Mouse (Mus musculus) heart, embryonic 14.5 days (tissue): ENCODE data around the gene Klf3. TPM values are rescaled to one million over a fixed set of nuclear protein-coding genes. Genes with fewer than 3 reads are reported as not detected.

Experiments used
- ATAC-seq: fragments of 200-750 bp; cut with Nextera tagmentation; 2 replicates; pipeline ENCODE4 v1.8.0; 2017; ENCODE audit warnings: low read depth, moderate TSS enrichment; ENCODE audit not compliant: insufficient number of reproducible peaks, insufficient read depth, low FRiP score
- H3K27ac ChIP-seq, 2 experiments: fragments of 200-500 bp in 1 of 2; fragments of 300-500 bp in 1 of 2; sonication (generic) in 1 of 2; replicated peaks in 1 of 2; 2 replicates each; pipeline ENCODE4 v1.5.1; 2012 to 2014; ENCODE audit warnings: low read depth in 2 of 2, low read length in 2 of 2, control low read depth in 1 of 2, mild to moderate bottlenecking in 1 of 2, mixed read lengths in 1 of 2; ENCODE audit not compliant: control insufficient read depth in 1 of 2, insufficient read depth in 1 of 2
- H3K27me3 ChIP-seq: fragments of 300-500 bp; sonication (generic); 2 replicates; pipeline ENCODE4 v1.6.1; 2014; ENCODE audit warnings: mild to moderate bottlenecking, low read length, control low read depth; ENCODE audit not compliant: control insufficient read depth, insufficient read depth
- H3K36me3 ChIP-seq: fragments of 300-500 bp; sonication (generic); 2 replicates; pipeline ENCODE4 v1.6.1; 2014; ENCODE audit warnings: mild to moderate bottlenecking, control low read depth, low read length, mixed read lengths; ENCODE audit not compliant: control insufficient read depth, insufficient read depth
- H3K4me1 ChIP-seq, 2 experiments: fragments of 200-500 bp in 1 of 2; fragments of 300-500 bp in 1 of 2; sonication (generic) in 1 of 2; 2 replicates each; pipeline ENCODE4 v1.6.1; 2012 to 2014; ENCODE audit warnings: low read length in 2 of 2, control low read depth in 1 of 2, mixed read lengths in 1 of 2; ENCODE audit not compliant: control insufficient read depth in 2 of 2, insufficient read depth in 2 of 2
- H3K4me2 ChIP-seq: fragments of 300-500 bp; sonication (generic); 2 replicates; pipeline ENCODE4 v1.6.1; 2014; ENCODE audit warnings: mild to moderate bottlenecking, low read length
- H3K4me3 ChIP-seq, 2 experiments: fragments of 200-500 bp in 1 of 2; fragments of 300-500 bp in 1 of 2; sonication (generic) in 1 of 2; 2 replicates each; pipeline ENCODE4 v1.5.1; 2012 to 2014; ENCODE audit warnings: low read length in 2 of 2, mild to moderate bottlenecking in 2 of 2, control low read depth in 1 of 2, low read depth in 1 of 2, moderate library complexity in 1 of 2; ENCODE audit not compliant: control insufficient read depth in 1 of 2, insufficient read depth in 1 of 2
- H3K9ac ChIP-seq: fragments of 300-500 bp; sonication (generic); 2 replicates; pipeline ENCODE4 v1.6.1; 2014; ENCODE audit warnings: mild to moderate bottlenecking, low read length
- H3K9me3 ChIP-seq: fragments of 300-500 bp; sonication (generic); 2 replicates; pipeline ENCODE4 v1.6.1; 2016; ENCODE audit warnings: low read length, control low read depth; ENCODE audit not compliant: control insufficient read depth
- WGBS: fragments of 180-500 bp; shearing (Covaris S2); extraction: QIAGEN DNeasy Blood & Tissue Kit; methylation state at CpG from one replicate; pipeline ENCODE4 v1.1.7; 2014; 5-methylcytosine and 5-hydroxymethylcytosine counted together
- polyA plus RNA-seq: library from polyadenylated mRNA; unstranded; fragments of >200 nt; fragmentation: Nextera tagmentation; extraction: Ambion mirVana; gene quantifications from 2 replicates; pipeline ENCODE4 v1.2.1, GENCODE M21; 2014

The Klf3 gene
- polyA plus RNA-seq, 1 experiment from 2014 or later = 52.1 TPM

- Histone ChIP-seq H3K4me3 (peak overlapping the region; percentile 44 to 86), H3K27me3 (no peaks in the 10 kb centered on the region), H3K9ac (peak overlapping the region; percentile 96), H3K4me2 (peak overlapping the region; percentile 85), H3K27ac (peak overlapping the region; percentile 94 to 98), H3K4me1 (peaks cover 26 to 49% of the 10 kb centered on the region in 2 experiments), H3K9me3 (no peaks in the 10 kb centered on the region), H3K36me3 (0 out of 2 replicates have a peak, but pooled peaks cover 16% of the 10 kb centered on the region)
- WGBS = 11% methylated on average over 7 of the region's 7 CpGs
- ATAC-seq = no peak
These were observed 2.1 kb downstream of the Klf3 start for GRCm38 (mm10) chr5:64805131-64805872.

- Histone ChIP-seq H3K9ac (peak overlapping the region; percentile 96), H3K27ac (peak overlapping the region; percentile 94 to 98), H3K27me3 (no peaks in the 10 kb centered on the region), H3K36me3 (0 out of 2 replicates have a peak, but pooled peaks cover 16% of the 10 kb centered on the region), H3K9me3 (no peaks in the 10 kb centered on the region), H3K4me2 (peak overlapping the region; percentile 85), H3K4me3 (peak overlapping the region; percentile 38 to 86), H3K4me1 (peaks cover 31 to 54% of the 10 kb centered on the region in 2 experiments)
- 2% methylated on average over 7 of the region's 7 CpGs for WGBS
- no peak for ATAC-seq
These were observed 2.8 kb downstream of the Klf3 start for GRCm38 (mm10) chr5:64805873-64806505.

GRCm38 (mm10) chr5:64806600-64806999 is 3.4 kb downstream of the Klf3 start:
- no peak for ATAC-seq
- Histone ChIP-seq H3K4me2 (peak overlapping the region; percentile 85), H3K9me3 (no peaks in the 10 kb centered on the region), H3K4me1 (peaks cover 37 to 60% of the 10 kb centered on the region in 2 experiments), H3K27me3 (no peaks in the 10 kb centered on the region), H3K9ac (peak overlapping the region; percentile 96), H3K4me3 (peak overlapping the region in 1 of 2 experiments; percentile 86; a peak in 3 of 4 replicates), H3K27ac (peak overlapping the region; percentile 94 to 98), H3K36me3 (0 out of 2 replicates have a peak, but pooled peaks cover 16% of the 10 kb centered on the region)
- 13% methylated on average over 2 of the region's 2 CpGs for WGBS

GRCm38 (mm10) chr5:64807159-64807558 is 4.0 kb downstream of the Klf3 start:
- WGBS = 47% methylated on average over 3 of the region's 3 CpGs
- no peak for ATAC-seq
- Histone ChIP-seq H3K4me2 (peak overlapping the region; percentile 85), H3K36me3 (0 out of 2 replicates have a peak, but pooled peaks cover 16% of the 10 kb centered on the region), H3K4me1 (peaks cover 42 to 66% of the 10 kb centered on the region in 2 experiments), H3K4me3 (peak overlapping the region in 1 of 2 experiments; percentile 29; a peak in 2 of 4 replicates), H3K27me3 (no peaks in the 10 kb centered on the region), H3K9ac (peak overlapping the region; percentile 69), H3K9me3 (no peaks in the 10 kb centered on the region), H3K27ac (peak overlapping the region; percentile 50 to 94; a peak in 3 of 4 replicates)

- no peaks in the 10 kb centered on the region for H3K27me3 ChIP-seq
- peak overlapping the region; percentile 85 for H3K4me2 ChIP-seq
- H3K9ac ChIP-seq = peak overlapping the region; percentile 69
- H3K4me1 ChIP-seq = peaks cover 45 to 70% of the 10 kb centered on the region in 2 experiments
- peak overlapping the region; percentile 80 to 94 for H3K27ac ChIP-seq
- H3K36me3 ChIP-seq = 0 out of 2 replicates have a peak, but pooled peaks cover 16% of the 10 kb centered on the region
- no peaks in the 10 kb centered on the region for H3K9me3 ChIP-seq
- WGBS = 22% methylated on average over 4 of the region's 4 CpGs
- H3K4me3 ChIP-seq = peak overlapping the region in 1 of 2 experiments; percentile 29; a peak in 2 of 4 replicates
- no peak for ATAC-seq
These were observed 4.4 kb downstream of the Klf3 start for GRCm38 (mm10) chr5:64807603-64808002.

- Histone ChIP-seq H3K9ac (peak overlapping the region; percentile 69), H3K36me3 (0 out of 2 replicates have a peak, but pooled peaks cover 16% of the 10 kb centered on the region), H3K27me3 (no peaks in the 10 kb centered on the region), H3K4me1 (peaks cover 48 to 78% of the 10 kb centered on the region in 2 experiments), H3K4me2 (peak overlapping the region; percentile 85), H3K27ac (peak overlapping the region; percentile 73 to 94), H3K4me3 (peak overlapping the region; percentile 22 to 29; a peak in 3 of 4 replicates), H3K9me3 (no peaks in the 10 kb centered on the region)
- no peak for ATAC-seq
- WGBS = 32% methylated on average over 24 of the region's 24 CpGs
These were observed 5.2 kb downstream of the Klf3 start for GRCm38 (mm10) chr5:64808106-64809010.

GRCm38 (mm10) chr5:64809257-64809656 is 6.1 kb downstream of the Klf3 start:
- peak overlapping the region; percentile 85 for H3K4me2 ChIP-seq
- no peak overlapping the region for H3K9ac ChIP-seq
- no peak for ATAC-seq
- H3K9me3 ChIP-seq = no peaks in the 10 kb centered on the region
- peaks cover 48 to 83% of the 10 kb centered on the region in 2 experiments for H3K4me1 ChIP-seq
- H3K27me3 ChIP-seq = no peaks in the 10 kb centered on the region
- peak overlapping the region; percentile 44 to 94 for H3K27ac ChIP-seq
- WGBS = 70% methylated on average over 7 of the region's 7 CpGs
- no peak overlapping the region for H3K4me3 ChIP-seq
- H3K36me3 ChIP-seq = 0 out of 2 replicates have a peak, but pooled peaks cover 16% of the 10 kb centered on the region
